In genomic region chr10:95594414-95594813, GRCm38 (mm10) we compare ENCODE assay signal across 24 mouse cellular contexts.
"Had no signal": no experiment of that assay in that cellular context is flagged by ENCODE, and none has a peak within 500 bp of the region (broad histone marks: within the 10 kb centered on the region; RNA-seq: fewer than 3 reads in every experiment).

No protein-coding gene starts in this region.

- H3K9me3 ChIP-seq: heart, embryonic 12.5 days; hindbrain, embryonic 10.5 days; hindbrain, embryonic 12.5 days; intestine, embryonic 15.5 days; limb, embryonic 10.5 days; limb, embryonic 12.5 days had no signal

- H3K4me1 ChIP-seq: hindbrain, embryonic 12.5 days; intestine, embryonic 15.5 days; limb, embryonic 10.5 days; limb, embryonic 12.5 days had no signal

- ATAC-seq: hindbrain, embryonic 16.5 days; inflammation-experienced regulatory T-cells, adult 6 months; intestine, embryonic 15.5 days; intestine, postnatal 0 days had no signal

- DNase-seq: gastrocnemius, adult 2 months; gastrocnemius, postnatal 10 days; gastrocnemius, postnatal 25 days; heart, adult 2 months; heart, postnatal 10 days; heart, postnatal 4 days; kidney, adult 18-20 months; kidney, adult 8-10 months; kidney, postnatal 10 days; kidney, postnatal 25 days; kidney, postnatal 4 days; liver had no signal

- H3K36me3 ChIP-seq: heart, embryonic 12.5 days; hindbrain, embryonic 10.5 days; hindbrain, embryonic 12.5 days; intestine, embryonic 15.5 days; limb, embryonic 10.5 days; limb, embryonic 12.5 days had no signal

- H3K4me2 ChIP-seq: heart, embryonic 12.5 days; hindbrain, embryonic 12.5 days; hindbrain, embryonic 14.5 days; intestine, embryonic 15.5 days; limb, embryonic 12.5 days had no signal

- H3K27me3 ChIP-seq: heart, embryonic 12.5 days; intestine, embryonic 15.5 days; limb, embryonic 12.5 days had no signal

- H3K9ac ChIP-seq: heart, embryonic 12.5 days; hindbrain, embryonic 12.5 days; hindbrain, embryonic 14.5 days; intestine, embryonic 15.5 days; limb, embryonic 12.5 days had no signal

- H3K4me3 ChIP-seq: gastrocnemius, adult 2 months; heart, adult 2 months; heart, embryonic 12.5 days; hindbrain, embryonic 10.5 days; hindbrain, embryonic 12.5 days; intestine, embryonic 15.5 days; layer of hippocampus, adult 2 months; left cerebral cortex, adult 2 months; limb, embryonic 10.5 days; limb, embryonic 12.5 days had no signal

- H3K27ac ChIP-seq: gastrocnemius, adult 2 months; heart, adult 2 months; hindbrain, embryonic 10.5 days; hindbrain, embryonic 12.5 days; hindbrain, embryonic 14.5 days; intestine, embryonic 15.5 days; layer of hippocampus, adult 2 months; left cerebral cortex, adult 2 months; limb, embryonic 10.5 days; limb, embryonic 12.5 days had no signal
